Mouse (Mus musculus) adrenal gland, postnatal 10 days (tissue): Measurements from ENCODE around the gene Fcf1. TPM values are rescaled to one million over a fixed set of nuclear protein-coding genes. Genes with fewer than 3 reads are reported as not detected.

Experiments
- DNase-seq: peaks from one replicate; pipeline ENCODE4 v3.0.0; 2021; ENCODE audit warnings: mixed read lengths
- total RNA-seq, 2 experiments: library from RNA; stranded (reverse); gene quantifications; 2 replicates each; pipeline ENCODE4 v1.2.3; 2021

Fcf1 gene
- total RNA-seq, 2 experiments from 2014 or later = 98.8 to 111 TPM

DNA sequence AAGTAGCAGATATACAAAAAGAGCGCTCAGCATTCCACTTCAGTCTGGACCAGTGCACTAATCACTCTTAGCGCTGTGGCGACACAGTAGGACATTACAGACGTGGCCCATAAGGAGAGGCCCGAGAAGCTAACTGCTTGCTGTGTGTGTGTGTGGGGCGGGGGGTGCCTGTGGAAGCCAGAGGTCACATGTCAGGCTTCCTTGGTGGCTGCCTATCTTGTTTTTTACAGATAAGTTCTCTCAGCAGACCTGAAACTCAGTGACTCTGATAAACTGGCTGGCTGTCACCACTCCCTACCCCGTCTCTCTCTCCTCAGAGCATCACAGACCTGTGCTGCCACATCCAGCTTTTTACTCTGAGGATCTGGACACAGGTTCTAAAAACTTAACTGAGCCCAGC lies 8.1 kb upstream of the Fcf1 start:
- no peak for DNase-seq

DNA sequence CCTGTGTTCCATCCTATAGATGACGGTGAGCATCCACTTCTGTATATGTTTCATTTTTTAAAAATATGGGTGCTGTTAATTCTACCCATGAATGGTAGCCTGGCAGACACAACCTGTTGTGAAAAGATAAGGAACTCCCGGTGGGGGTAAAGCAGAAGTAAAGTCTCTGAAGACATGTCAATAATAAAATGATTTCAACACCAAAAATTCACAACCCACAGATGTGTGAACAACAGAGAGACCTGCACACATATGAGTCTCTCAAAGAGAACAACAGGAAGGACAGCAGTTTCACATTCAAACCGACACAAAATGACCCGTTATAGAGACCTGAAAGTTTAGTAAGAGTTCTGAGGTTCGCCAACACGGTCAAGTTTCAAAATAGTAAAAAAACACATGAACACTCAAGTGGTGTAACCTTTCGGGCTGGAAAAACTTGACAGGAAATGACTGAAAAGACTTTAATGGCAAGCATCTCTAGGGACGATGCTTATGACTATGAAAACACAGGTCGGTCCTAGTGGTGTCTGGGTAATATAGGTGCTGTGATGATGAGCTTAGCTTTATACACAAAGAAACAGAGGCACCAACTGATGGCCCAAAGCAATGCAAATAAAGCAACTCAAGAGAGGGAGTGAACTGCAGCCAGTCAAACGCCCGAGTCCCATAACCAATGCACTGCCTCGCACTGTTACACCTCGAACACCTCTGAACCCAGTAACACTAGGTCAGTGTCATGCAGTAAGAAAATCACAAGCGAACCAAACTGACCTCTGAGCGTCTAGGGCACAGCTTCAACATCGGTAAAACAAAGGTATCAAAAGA lies 1.7 kb upstream of the Fcf1 start:
- DNase-seq = no peak

DNA sequence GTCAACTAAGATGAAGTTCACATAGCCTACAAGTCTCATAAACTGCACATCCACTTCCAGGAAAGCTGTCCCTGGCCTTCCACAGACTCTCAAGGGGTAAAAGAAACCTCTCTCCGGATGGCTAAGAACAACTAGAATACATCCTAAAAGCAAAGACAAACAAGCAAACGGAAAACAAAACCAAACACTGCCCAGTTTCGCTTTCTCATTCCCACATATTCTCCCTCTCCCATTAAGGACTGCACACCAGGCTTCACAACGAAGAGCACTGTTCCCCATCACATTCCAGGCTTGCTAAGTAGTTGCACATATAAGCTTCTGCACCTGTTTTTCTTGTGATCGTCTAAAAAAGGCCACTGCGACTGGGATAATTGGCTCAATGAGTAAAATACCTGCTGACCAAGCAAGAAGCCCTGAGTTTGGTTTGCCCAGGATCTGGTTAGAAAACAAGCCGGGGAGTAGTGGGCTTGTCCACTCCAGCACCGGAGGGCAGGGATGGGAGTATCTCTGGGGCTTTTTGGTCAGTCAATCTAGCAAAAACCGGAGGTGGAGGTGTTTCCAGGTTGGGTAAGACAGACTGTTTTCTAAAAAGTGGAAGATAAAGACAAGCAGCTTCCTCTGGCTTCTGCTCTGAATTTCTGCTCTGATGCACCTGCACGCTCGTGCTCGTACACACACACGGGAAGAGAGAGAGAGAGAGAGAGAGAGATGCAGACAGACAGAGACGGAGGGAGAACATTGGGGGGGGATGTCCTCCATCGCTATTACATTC lies 855 bp upstream of the Fcf1 start:
- no peak for DNase-seq

DNA sequence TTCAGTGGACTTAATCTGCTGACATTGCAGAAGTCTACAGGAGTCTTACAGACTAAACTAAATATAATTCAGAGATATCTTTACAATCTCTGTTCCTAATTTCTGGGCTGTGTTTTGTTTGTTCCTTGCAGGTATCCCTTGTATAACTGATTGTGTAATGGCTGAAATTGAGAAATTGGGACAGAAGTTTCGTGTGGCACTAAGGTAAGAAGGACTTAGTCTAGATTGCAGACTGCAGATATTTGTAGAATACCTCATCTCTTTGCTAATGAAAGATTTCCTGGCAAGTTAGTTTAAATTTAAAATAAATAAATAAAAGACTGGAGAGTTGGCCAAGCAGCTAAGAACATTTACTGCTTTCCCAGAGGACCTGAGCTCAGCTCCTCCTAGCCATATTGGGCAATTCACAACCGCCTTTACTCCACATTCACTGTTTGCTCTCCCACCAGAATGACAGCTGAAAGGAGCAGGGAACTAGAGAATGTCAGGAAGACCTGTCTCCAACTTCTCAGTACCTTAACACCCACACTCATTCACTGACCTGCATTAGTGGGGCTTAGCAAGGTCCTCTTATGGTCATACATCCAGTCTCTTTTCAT lies 8.7 kb downstream of the Fcf1 start:
- peak; percentile 16 for DNase-seq

DNA sequence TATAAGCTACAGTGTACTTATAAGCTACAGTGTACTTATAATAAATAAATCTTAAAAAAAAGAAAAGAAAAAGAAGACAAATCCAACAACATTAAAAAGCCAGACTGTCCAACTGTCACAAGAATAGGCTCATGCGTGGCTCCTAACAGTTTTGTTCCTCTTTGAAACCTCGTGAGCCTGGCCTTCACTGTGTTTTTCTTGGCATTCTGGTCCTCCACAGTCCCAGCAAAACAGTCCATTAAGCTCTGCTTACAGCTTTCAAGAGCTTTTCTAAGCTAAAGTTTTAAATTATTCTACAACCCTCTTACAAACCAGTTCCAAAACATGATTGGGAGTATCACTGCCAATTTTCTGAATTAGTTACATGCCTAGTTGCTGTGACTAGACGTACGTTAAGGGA lies 18.8 kb downstream of the Fcf1 start:
- peak; percentile 52 for DNase-seq

DNA sequence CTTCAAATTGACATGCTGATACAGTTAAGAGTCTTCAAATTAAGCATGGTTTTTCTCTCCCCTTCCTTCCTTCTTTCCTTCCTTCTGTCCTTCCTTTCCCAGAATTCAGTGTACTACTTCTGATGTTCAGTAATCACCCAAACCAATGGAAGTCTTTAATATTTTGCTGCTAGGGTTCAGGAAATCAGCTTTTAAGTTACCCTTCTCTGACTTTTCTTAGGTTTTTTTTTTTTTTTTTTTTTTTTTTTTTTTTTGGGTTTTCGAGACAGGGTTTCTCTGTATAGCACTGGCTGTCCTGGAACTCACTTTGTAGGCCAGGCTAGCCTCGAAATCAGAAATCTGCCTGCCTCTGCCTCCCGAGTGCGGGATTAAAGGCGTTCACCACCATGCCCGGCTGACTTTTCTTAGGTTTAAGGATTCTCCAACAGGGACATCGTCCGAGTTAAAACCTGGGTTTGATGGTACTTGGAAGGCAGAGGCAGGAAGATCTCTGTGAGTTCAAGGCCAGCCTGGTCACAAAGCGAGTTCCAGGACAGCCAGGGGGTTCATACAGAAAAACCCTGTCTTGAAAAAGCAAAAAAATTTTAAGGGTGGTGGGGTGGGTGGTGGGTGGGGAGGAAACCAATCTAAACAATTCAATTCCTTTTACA lies 24.5 kb downstream of the Fcf1 start:
- no peak for DNase-seq

DNA sequence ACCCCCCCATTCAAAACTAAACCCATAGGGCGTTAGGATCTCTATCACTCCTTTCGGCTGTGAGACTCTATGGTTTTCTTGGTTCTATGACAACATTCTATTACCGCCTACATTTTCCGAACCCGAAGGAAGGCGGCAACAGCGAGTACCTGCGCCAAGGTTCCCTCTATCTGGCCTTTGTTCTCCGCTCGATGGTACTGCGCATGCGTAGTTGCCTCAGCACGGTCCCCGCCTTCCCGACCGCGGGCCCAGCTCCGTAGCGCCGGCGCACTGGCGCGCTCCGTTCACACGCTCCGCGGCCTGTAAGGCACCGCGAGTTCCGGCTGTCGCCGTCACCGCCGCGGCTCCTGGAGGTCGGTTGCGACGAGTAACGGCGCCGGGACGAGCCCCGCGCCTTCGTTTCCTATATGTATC lies 25.4 kb downstream of the Fcf1 start, which contains the start of gene Ylpm1:
TSS of gene Ylpm1 (plus strand) at position 239 of the 414 bp plus-strand sequence.
- DNase-seq = peak; percentile 97

DNA sequence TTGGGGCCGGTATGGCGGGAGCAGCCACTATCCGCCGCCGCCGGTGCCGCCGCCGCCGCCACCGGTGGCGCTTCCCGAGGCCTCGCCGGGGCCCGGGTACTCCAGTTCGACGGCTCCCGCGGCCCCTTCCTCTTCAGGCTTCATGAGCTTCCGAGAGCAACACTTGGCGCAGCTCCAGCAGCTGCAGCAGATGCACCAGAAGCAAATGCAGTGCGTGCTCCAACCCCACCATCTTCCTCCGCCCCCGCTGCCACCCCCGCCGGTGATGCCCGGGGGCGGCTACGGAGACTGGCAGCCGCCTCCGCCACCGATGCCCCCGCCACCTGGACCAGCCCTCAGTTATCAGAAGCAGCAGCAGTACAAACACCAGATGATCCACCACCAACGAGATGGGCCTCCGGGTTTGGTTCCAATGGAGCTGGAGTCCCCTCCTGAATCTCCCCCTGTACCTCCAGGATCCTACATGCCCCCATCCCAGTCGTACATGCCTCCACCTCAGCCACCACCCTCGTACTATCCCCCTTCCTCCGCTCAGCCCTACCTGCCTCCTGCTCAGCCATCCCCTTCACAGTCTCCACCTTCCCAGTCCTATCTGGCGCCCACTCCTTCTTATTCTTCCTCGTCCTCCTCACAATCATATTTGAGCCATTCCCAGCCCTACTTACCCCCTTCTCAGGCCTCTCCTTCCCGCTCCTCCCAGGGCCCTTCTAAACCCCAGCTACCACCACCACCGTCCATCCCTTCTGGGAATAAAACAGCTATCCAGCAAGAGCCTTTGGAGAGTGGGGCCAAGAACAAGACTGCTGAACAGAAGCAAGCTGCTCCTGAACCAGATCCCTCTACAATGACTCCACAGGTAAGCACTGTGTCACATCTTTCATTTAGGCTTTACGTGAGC lies 26.1 kb downstream of the Fcf1 start:
- DNase-seq = peak; percentile 63

DNA sequence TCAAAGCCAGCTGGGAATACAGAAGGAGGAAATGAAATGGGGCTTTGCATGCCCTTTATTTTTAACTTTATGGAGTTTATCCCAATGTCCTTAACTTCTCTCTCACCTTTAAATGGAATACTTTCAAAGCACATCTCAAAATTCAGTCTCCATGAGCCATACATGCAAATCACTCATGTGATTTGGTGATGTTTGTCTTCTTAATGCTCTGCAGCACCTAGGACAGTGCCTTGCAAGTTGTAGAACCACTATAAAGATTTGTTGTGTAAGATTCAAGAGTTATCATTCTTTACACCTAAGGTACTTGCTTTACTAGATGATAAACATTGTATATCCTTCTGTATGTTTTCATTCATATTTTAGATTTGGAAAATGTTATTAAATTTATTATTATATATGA lies 28.4 kb downstream of the Fcf1 start:
- DNase-seq = no peak

DNA sequence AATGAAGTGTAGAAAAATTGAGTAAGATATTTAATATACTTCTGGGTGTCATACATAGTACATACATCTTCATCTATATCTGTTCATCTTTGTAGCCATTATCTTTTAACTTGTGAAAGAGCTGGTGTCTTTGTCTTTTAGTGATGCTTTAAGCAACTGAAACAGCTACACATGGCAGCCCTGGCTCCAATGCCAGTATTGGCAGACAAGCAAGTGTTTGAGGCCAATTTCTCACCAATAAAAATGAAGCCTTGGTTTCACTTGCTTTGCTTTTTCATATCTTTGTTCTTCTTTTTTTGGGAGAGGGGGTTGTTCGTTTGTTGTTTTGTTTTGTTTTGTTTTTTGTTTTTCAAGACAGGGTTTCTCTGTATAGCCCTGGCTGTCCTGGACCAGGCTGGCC lies 35.5 kb downstream of the Fcf1 start:
- DNase-seq = no peak

DNA sequence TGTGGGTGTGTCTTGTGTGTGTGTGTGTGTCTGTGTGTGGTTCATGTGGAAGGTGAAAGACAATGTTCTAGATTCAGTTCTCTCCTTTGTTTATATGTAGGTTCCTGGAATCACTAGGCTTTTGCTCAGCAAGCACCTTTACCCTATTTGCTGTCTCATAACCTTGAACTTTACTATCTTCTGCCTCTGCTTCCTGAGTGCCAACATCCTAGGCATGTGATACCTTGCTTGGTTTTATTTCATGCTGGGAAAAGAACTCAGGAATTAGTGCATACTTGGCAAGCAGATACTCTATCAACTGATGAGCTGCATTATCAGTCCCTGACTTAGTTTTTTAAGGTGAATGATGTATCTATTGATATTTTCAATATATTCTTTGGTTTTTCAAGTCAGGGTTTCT lies 36.3 kb downstream of the Fcf1 start:
- DNase-seq = no peak

DNA sequence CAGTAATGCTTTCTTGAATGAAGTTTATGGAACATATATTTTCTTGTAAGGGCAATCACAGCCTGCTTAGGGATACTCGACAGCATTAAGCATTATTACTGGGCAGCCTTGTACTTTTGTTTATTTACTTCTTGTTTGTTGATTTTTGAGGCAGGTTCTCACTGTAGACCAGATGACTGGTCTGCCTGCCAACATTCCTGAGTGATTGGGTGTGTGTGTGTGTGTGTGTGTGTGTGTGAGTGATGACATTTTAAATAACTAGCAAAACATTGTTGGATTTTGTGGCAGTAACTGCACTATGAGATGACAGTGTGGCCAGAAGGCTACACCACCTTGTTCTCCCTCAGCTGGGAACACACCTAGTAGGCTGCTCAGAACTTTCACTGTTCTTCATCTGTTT lies 39.1 kb downstream of the Fcf1 start:
- no peak for DNase-seq

DNA sequence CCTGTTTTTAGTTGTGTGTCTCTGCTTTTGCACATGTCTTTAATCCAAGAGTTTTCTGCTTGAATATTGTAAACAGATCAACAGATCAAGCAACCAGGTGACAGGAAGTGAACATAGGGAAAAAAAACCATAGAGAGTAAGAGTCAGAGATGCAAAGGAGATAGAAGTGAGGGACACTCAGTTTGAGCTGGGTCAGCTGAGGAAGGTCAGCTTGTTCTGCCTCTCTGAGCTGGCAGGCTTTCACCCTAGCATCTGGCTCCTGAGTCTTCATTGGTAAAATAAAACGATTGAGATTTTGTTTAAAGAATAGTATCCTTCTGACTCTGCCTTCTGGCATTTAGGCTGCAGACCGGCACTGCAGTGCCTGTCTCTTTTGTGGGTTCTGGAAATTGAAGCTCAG lies 39.8 kb downstream of the Fcf1 start:
- DNase-seq = no peak

DNA sequence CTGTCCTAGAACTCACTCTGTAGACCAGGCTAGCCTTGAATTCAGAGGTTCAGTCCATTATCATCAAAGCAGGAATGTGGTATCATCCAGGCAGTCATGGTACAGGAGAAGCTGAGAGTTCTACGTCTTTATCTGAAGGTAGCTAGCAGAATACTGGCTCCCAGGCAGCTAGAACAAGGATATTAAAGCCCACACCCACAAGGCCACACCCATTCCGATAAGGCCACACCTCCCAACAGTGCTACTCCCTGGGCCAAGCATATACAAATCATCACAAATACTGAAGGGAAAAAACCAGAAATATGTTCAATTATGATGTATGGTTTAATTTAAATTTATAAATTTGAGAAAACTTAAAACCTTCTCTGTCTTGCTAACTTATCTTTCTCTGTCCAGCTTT lies 41.5 kb downstream of the Fcf1 start:
- DNase-seq = no peak

DNA sequence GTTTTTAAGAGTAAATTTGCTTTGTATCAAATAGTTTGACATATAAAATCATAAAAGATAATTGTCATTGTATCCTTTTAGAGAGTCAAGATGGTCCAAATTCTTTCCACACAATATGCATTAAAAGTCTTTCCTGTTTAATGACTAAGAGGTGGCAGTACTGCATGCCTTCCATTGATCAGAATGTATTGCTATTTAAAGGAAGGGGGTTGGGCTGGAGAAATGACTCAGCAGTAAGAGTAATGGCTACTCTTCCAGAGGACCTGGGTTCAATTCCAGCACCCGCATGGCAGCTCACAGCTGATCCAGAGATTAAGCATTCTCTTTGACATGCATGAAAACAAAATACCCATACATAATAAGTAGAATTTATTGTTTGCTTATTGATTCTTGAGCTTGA lies 51.4 kb downstream of the Fcf1 start:
- DNase-seq = no peak

DNA sequence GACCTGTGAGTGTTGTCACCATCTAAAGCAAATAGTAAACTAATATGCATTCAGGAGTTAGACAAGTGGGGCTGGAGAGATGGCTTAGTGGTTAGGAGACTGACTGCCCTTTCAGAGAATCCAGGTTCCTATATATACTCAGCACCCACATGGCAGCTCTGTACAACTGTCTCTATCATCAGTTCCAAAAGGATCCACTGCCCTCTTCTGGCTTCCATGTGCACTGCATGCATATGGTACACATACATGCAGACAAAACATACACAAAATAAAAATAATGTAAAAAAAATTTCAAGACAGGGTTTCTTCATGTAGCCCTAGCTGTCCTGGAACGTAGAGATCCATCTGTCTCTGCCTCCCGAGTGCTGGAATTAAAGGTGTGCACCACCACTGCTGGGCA lies 62.0 kb downstream of the Fcf1 start:
- peak; percentile 51 for DNase-seq

Other genes with a start within 250 kb of the Fcf1 start
- gene Npc2, start 197.7 kb upstream of the Fcf1 start, total RNA-seq = 10 to 100 TPM; 65.4 to 69.5 TPM
- gene Isca2, start 197.6 kb upstream of the Fcf1 start, total RNA-seq = 100 to 1,000 TPM in 1 of 2 experiments, 10 to 100 TPM in 1; 94.6 to 121 TPM
- gene Ltbp2, start 94.4 kb upstream of the Fcf1 start, total RNA-seq = 10 to 100 TPM; 11.4 to 13.6 TPM
- gene Arel1, start within 50 bp of the Fcf1 start, total RNA-seq = 10 to 100 TPM; 30.7 to 41.3 TPM
- 10 to 100 TPM; 35.3 to 58.0 TPM for gene Ylpm1, start 25.4 kb downstream of the Fcf1 start, total RNA-seq
- gene Prox2, start 139.9 kb downstream of the Fcf1 start, total RNA-seq = 1 to 10 TPM; 6.2 to 7.5 TPM
- gene Dlst, start 139.9 kb downstream of the Fcf1 start, total RNA-seq = 100 to 1,000 TPM; 710 to 782 TPM
- 1 to 10 TPM; 1.1 to 2.3 TPM for gene Rps6kl1, start 180.4 kb downstream of the Fcf1 start, total RNA-seq
- 1 to 10 TPM; 1.8 TPM for gene Pgf, start 206.9 kb downstream of the Fcf1 start, total RNA-seq
- 10 to 100 TPM; 59.5 to 62.7 TPM for gene Eif2b2, start 248.6 kb downstream of the Fcf1 start, total RNA-seq